Mouse (Mus musculus): ENCODE results near the gene Dnaja2. TPM values are rescaled to one million over a fixed set of nuclear protein-coding genes. Genes with fewer than 3 reads are reported as not detected.

Gene Dnaja2
- polyA plus RNA-seq (2015; fragmentation: Nextera tagmentation; extraction: Ambion mirVana) = 90.4 and 98.1 TPM in 2 replicates

- under 1% methylated on average over 54 of the region's 77 CpGs for WGBS
- peak within 1 kb of the TSS; percentile 93 for H3K9ac ChIP-seq (ENCODE audit: low read length)
- peak; percentile 94 for ATAC-seq (ENCODE audit: low FRiP score, low TSS enrichment)
These were observed at the start of gene Dnaja2 for GRCm38 (mm10) chr8:85555181-85556145. TSS of gene Dnaja2 (minus strand) at chr8:85555344.

GRCm38 (mm10) chr8:85604201-85604600 lies 49.1 kb upstream of the Dnaja2 start:
- 81% methylated on average over 4 of the region's 4 CpGs for WGBS
- TF ChIP-seq EP300 (optimal IDR thresholded peaks at IDR 0.05) (no peak), CTCF (IDR thresholded peaks at IDR 0.05; ENCODE audit: low read depth) (no peak)

More at GRCm38 (mm10) chr8:85555181-85556145, at the start of gene Dnaja2:
- Histone ChIP-seq H3K4me3 (ENCODE audit: low read depth, low read length) (peak within 1 kb of the TSS; percentile 80), H3K27me3 (ENCODE audit: control insufficient read depth, insufficient read depth, low read length) (no peaks in the 10 kb centered on the region), H3K9me3 (ENCODE audit: control insufficient read depth, low read length) (no peaks in the 10 kb centered on the region), H3K36me3 (ENCODE audit: control insufficient read depth, insufficient read depth, low read length) (no peaks in the 10 kb centered on the region), H3K4me2 (replicated peaks; ENCODE audit: low read depth) (peak within 1 kb of the TSS; percentile 81), H3K4me1 (replicated peaks; ENCODE audit: control insufficient read depth, insufficient read depth) (no peaks in the 10 kb centered on the region), H3K27ac (replicated peaks) (peak within 1 kb of the TSS; percentile 98)
- TF ChIP-seq EP300 (optimal IDR thresholded peaks at IDR 0.05) = no peak
- no peak for TF ChIP-seq CTCF (IDR thresholded peaks at IDR 0.05; ENCODE audit: low read depth)
- DNase-seq (ENCODE audit: low spot score) = peak; percentile 90

GRCm38 (mm10) chr8:85603203-85603895 lies 48.2 kb upstream of the Dnaja2 start:
- Histone ChIP-seq H3K27ac (replicated peaks) (no peak overlapping the region), H3K9me3 (ENCODE audit: control insufficient read depth, low read length) (no peaks in the 10 kb centered on the region), H3K4me1 (replicated peaks; ENCODE audit: control insufficient read depth, insufficient read depth) (no peaks in the 10 kb centered on the region), H3K9ac (ENCODE audit: low read length) (no peak overlapping the region), H3K4me2 (replicated peaks; ENCODE audit: low read depth) (no peak overlapping the region), H3K4me3 (ENCODE audit: low read depth, low read length) (no peak overlapping the region), H3K36me3 (ENCODE audit: control insufficient read depth, insufficient read depth, low read length) (no peaks in the 10 kb centered on the region), H3K27me3 (ENCODE audit: control insufficient read depth, insufficient read depth, low read length) (no peaks in the 10 kb centered on the region)
- 37% methylated on average over 8 of the region's 8 CpGs for WGBS
- ATAC-seq (ENCODE audit: low FRiP score, low TSS enrichment) = no peak
- DNase-seq (ENCODE audit: low spot score) = peak; percentile 42
- peak; percentile 80 for TF ChIP-seq CTCF (IDR thresholded peaks at IDR 0.05; ENCODE audit: low read depth)
- TF ChIP-seq EP300 (optimal IDR thresholded peaks at IDR 0.05) = no peak

More at GRCm38 (mm10) chr8:85604201-85604600, 49.1 kb upstream of the Dnaja2 start:
- Histone ChIP-seq H3K4me2 (replicated peaks; ENCODE audit: low read depth) (no peak overlapping the region), H3K4me1 (replicated peaks; ENCODE audit: control insufficient read depth, insufficient read depth) (no peaks in the 10 kb centered on the region), H3K9ac (ENCODE audit: low read length) (no peak overlapping the region), H3K27ac (replicated peaks) (no peak overlapping the region), H3K27me3 (ENCODE audit: control insufficient read depth, insufficient read depth, low read length) (no peaks in the 10 kb centered on the region), H3K4me3 (ENCODE audit: low read depth, low read length) (no peak overlapping the region), H3K9me3 (ENCODE audit: control insufficient read depth, low read length) (no peaks in the 10 kb centered on the region), H3K36me3 (ENCODE audit: control insufficient read depth, insufficient read depth, low read length) (no peaks in the 10 kb centered on the region)
- no peak for ATAC-seq (ENCODE audit: low FRiP score, low TSS enrichment)
- DNase-seq (ENCODE audit: low spot score) = no peak

- Histone ChIP-seq H3K9ac (ENCODE audit: low read length) (no peak overlapping the region), H3K4me3 (ENCODE audit: low read depth, low read length) (no peak overlapping the region), H3K9me3 (ENCODE audit: control insufficient read depth, low read length) (no peaks in the 10 kb centered on the region), H3K4me1 (replicated peaks; ENCODE audit: control insufficient read depth, insufficient read depth) (no peaks in the 10 kb centered on the region), H3K36me3 (ENCODE audit: control insufficient read depth, insufficient read depth, low read length) (no peaks in the 10 kb centered on the region), H3K27me3 (ENCODE audit: control insufficient read depth, insufficient read depth, low read length) (no peaks in the 10 kb centered on the region), H3K27ac (replicated peaks) (no peak overlapping the region), H3K4me2 (replicated peaks; ENCODE audit: low read depth) (no peak overlapping the region)
- WGBS = 68% methylated on average over 4 of the region's 4 CpGs
- no peak for TF ChIP-seq CTCF (IDR thresholded peaks at IDR 0.05; ENCODE audit: low read depth)
- ATAC-seq (ENCODE audit: low FRiP score, low TSS enrichment) (no peak), DNase-seq (ENCODE audit: low spot score) (no peak)
These were observed 47.6 kb upstream of the Dnaja2 start for GRCm38 (mm10) chr8:85602737-85603136.

- WGBS = 79% methylated on average over 8 of the region's 8 CpGs
- no peak for DNase-seq (ENCODE audit: low spot score)
- ATAC-seq (ENCODE audit: low FRiP score, low TSS enrichment) = 0 out of 2 replicates have a peak, but pooled peaks have one; percentile 21
These were observed 46.6 kb upstream of the Dnaja2 start for GRCm38 (mm10) chr8:85601741-85602140.

More at GRCm38 (mm10) chr8:85601741-85602140, 46.6 kb upstream of the Dnaja2 start:
- no peaks in the 10 kb centered on the region for H3K9me3 ChIP-seq (ENCODE audit: control insufficient read depth, low read length)
- H3K4me2 ChIP-seq (replicated peaks; ENCODE audit: low read depth) = no peak overlapping the region
- H3K36me3 ChIP-seq (ENCODE audit: control insufficient read depth, insufficient read depth, low read length) = no peaks in the 10 kb centered on the region
- H3K4me1 ChIP-seq (replicated peaks; ENCODE audit: control insufficient read depth, insufficient read depth) = no peaks in the 10 kb centered on the region
- no peaks in the 10 kb centered on the region for H3K27me3 ChIP-seq (ENCODE audit: control insufficient read depth, insufficient read depth, low read length)
- H3K9ac ChIP-seq (ENCODE audit: low read length) = no peak overlapping the region
- no peak overlapping the region for H3K4me3 ChIP-seq (ENCODE audit: low read depth, low read length)
- no peak overlapping the region for H3K27ac ChIP-seq (replicated peaks)
- TF ChIP-seq EP300 (optimal IDR thresholded peaks at IDR 0.05) (no peak), CTCF (IDR thresholded peaks at IDR 0.05; ENCODE audit: low read depth) (no peak)

Data from stomach, postnatal 0 days (tissue).